Mouse (Mus musculus) lung, adult 2 months (tissue): Measurements from ENCODE around the gene Fam160a1.

Experiments
- CTCF ChIP-seq: fragments of 200-500 bp; IDR thresholded peaks from 2 replicates; pipeline ENCODE4 v1.5.1; 2011; ENCODE audit warnings: mild to moderate bottlenecking, low read length, control low read depth; ENCODE audit not compliant: insufficient read depth
- POLR2A ChIP-seq: fragments of 200-500 bp; IDR thresholded peaks from 2 replicates; pipeline ENCODE4 v1.6.1; 2011; ENCODE audit warnings: low read depth, mild to moderate bottlenecking, control low read depth, low read length, borderline replicate concordance; ENCODE audit errors: extremely low read depth

DNA sequence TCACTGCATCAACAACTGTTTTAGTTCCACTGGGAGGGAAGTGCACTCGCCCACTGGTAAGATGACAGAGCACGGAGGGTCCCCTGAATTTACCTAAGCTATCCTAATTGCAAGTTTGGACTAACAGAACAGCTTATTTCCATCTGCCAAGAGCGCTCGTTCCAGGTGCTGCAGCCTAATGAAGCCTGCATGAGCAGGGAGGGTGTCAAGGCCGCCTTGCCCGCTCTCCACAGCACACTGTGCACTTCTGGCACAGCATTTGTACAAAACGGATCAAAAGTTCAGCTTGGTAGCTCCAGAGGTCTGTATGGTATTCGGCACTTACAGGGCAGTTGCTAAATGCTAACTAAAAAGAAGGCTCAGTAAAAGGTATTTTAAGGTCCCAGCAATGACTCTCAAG lies 30.6 kb downstream of the Fam160a1 start:
- TF ChIP-seq POLR2A = no peak
- no peak for TF ChIP-seq CTCF
